Mouse (Mus musculus): ENCODE measurements around the gene Slc16a7. TPM values are rescaled to one million over a fixed set of nuclear protein-coding genes. Genes with fewer than 3 reads are reported as not detected.

The Slc16a7 gene
- not detected in 2 replicates for total RNA-seq (2012; rRNA removed)
- polyA plus RNA-seq (2012; ENCODE audit: insufficient read depth in 1 of 2, insufficient read length in 2 of 2, low read depth in 1 of 2, low replicate concordance in 2 of 2, missing spikeins in 1 of 2) = not detected

DNA sequence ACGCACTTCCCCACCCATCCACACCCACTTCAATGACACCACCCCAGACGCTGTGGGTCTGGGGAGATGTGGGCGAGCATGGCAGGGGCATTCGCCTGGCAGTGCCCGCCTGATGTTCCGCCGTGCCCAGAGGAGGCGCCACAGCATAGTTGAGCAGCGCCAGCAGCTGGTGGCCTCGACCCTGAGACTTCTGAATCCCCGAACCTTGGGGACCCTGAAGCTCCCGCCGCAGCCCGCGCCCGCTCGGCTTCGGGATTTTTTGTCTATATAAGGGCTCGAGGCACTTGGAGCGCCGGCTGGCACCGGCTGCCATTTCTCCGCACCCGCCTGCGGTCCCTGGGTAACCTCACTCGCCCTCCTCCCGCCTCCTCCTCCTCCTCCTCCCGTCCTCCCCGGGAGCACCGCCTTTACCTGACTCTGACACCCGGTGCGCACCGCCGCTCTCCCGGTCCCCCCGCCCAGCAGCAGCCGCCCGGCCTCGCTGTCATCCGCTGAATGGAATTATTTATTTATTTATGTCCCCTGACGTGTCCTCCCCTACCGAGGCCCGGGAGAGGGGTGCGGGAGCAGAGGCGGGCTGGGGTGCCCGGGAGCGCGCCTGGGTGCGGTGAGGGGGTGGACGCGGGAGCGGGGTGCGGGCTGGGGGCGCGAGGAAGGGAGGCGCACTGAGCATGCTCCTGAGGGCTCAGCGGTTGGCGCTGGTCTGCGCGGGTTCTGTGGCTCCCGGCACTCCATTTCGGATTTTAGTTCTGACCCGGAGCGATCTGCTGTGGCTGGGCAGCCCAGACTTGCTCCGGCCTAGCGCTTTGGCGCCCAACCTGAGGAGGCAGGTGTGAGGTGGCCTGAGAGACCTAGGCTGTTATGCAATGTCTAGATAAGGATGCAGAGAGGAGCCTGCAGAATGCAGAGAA is at the start of gene Slc16a7:
Slc16a7 (minus strand) TSS at position 590 of the 911 bp plus-strand sequence.
- Histone ChIP-seq H3K79me2 (ENCODE audit: control insufficient read depth, insufficient read depth, low read length, poor library complexity) (no peaks in the 10 kb centered on the region), H3K9me3 (replicated peaks; ENCODE audit: insufficient read depth, low read length) (no peaks in the 10 kb centered on the region), H3K27me3 (ENCODE audit: control insufficient read depth in 1 of 2, insufficient read depth in 2 of 2, low read length in 2 of 2) (no peaks in the 10 kb centered on the region), H3K36me3 (ENCODE audit: control insufficient read depth in 1 of 2, insufficient read depth in 2 of 2, low read length in 2 of 2) (no peaks in the 10 kb centered on the region), H3K9ac (ENCODE audit: control insufficient read depth, low read depth, low read length, poor library complexity, severe bottlenecking) (no peak within 1 kb of the TSS), H3K27ac (ENCODE audit: control insufficient read depth, low read depth, low read length) (no peak within 1 kb of the TSS), H3K4me3 (ENCODE audit: control insufficient read depth in 1 of 2, insufficient read depth in 1 of 2, low read depth in 2 of 2, low read length in 2 of 2) (no peak within 1 kb of the TSS), H3K4me1 (ENCODE audit: control insufficient read depth in 1 of 2, insufficient read depth in 2 of 2, low read length in 2 of 2) (no peaks in the 10 kb centered on the region)
- DNase-seq (ENCODE audit: low read depth, low spot score) = no peak
- TF ChIP-seq CTCF (IDR thresholded peaks at IDR 0.05 in 2 of 3, conservative IDR thresholded peaks at IDR 0.05 in 1 of 3; ENCODE audit: control insufficient read depth in 1 of 3, insufficient read depth in 1 of 3, low read depth in 2 of 3, low read length in 3 of 3, poor library complexity in 1 of 3, severe bottlenecking in 1 of 3) (no peak), ZC3H11A (IDR thresholded peaks at IDR 0.05; ENCODE audit: low read depth, low read length) (no peak), BHLHE40 (IDR thresholded peaks at IDR 0.05; ENCODE audit: borderline replicate concordance, low read depth, low read length) (no peak), E2F4 (IDR thresholded peaks at IDR 0.05; ENCODE audit: borderline replicate concordance, low read depth, low read length) (no peak), POLR2AphosphoS2 (IDR thresholded peaks at IDR 0.05; ENCODE audit: low read length) (no peak), NELFE (IDR thresholded peaks at IDR 0.05; ENCODE audit: low read depth, low read length) (no peak)

- Histone ChIP-seq H3K9ac (ENCODE audit: control insufficient read depth, low read depth, low read length, poor library complexity, severe bottlenecking) (no peak overlapping the region), H3K4me1 (ENCODE audit: control insufficient read depth in 1 of 2, insufficient read depth in 2 of 2, low read length in 2 of 2) (no peaks in the 10 kb centered on the region), H3K4me3 (ENCODE audit: control insufficient read depth in 1 of 2, insufficient read depth in 1 of 2, low read depth in 2 of 2, low read length in 2 of 2) (no peak overlapping the region), H3K27ac (ENCODE audit: control insufficient read depth, low read depth, low read length) (no peak overlapping the region), H3K27me3 (ENCODE audit: control insufficient read depth in 1 of 2, insufficient read depth in 2 of 2, low read length in 2 of 2) (no peaks in the 10 kb centered on the region), H3K36me3 (ENCODE audit: control insufficient read depth in 1 of 2, insufficient read depth in 2 of 2, low read length in 2 of 2) (no peaks in the 10 kb centered on the region), H3K9me3 (replicated peaks; ENCODE audit: insufficient read depth, low read length) (no peaks in the 10 kb centered on the region), H3K79me2 (ENCODE audit: control insufficient read depth, insufficient read depth, low read length, poor library complexity) (no peaks in the 10 kb centered on the region)
- TF ChIP-seq CTCF (IDR thresholded peaks at IDR 0.05 in 2 of 3, conservative IDR thresholded peaks at IDR 0.05 in 1 of 3; ENCODE audit: control insufficient read depth in 1 of 3, insufficient read depth in 1 of 3, low read depth in 2 of 3, low read length in 3 of 3, poor library complexity in 1 of 3, severe bottlenecking in 1 of 3) (0 out of 6 replicates have a peak, but pooled peaks of 1 of the 3 experiments have one; percentile 12), NELFE (IDR thresholded peaks at IDR 0.05; ENCODE audit: low read depth, low read length) (no peak), UBTF (IDR thresholded peaks at IDR 0.05; ENCODE audit: borderline replicate concordance, insufficient read depth, low read depth, low read length) (no peak)
- no peak for DNase-seq (ENCODE audit: low read depth, low spot score)
Observed at GRCm38 (mm10) chr10:125418795-125419194, 29.5 kb upstream of the Slc16a7 start.

- no peak for DNase-seq (ENCODE audit: low read depth, low spot score)
- Histone ChIP-seq H3K9me3 (replicated peaks; ENCODE audit: insufficient read depth, low read length) (no peaks in the 10 kb centered on the region), H3K36me3 (ENCODE audit: control insufficient read depth in 1 of 2, insufficient read depth in 2 of 2, low read length in 2 of 2) (no peaks in the 10 kb centered on the region), H3K27me3 (ENCODE audit: control insufficient read depth in 1 of 2, insufficient read depth in 2 of 2, low read length in 2 of 2) (no peaks in the 10 kb centered on the region), H3K4me3 (ENCODE audit: control insufficient read depth in 1 of 2, insufficient read depth in 1 of 2, low read depth in 2 of 2, low read length in 2 of 2) (no peak overlapping the region), H3K27ac (ENCODE audit: control insufficient read depth, low read depth, low read length) (no peak overlapping the region), H3K79me2 (ENCODE audit: control insufficient read depth, insufficient read depth, low read length, poor library complexity) (no peaks in the 10 kb centered on the region), H3K4me1 (ENCODE audit: control insufficient read depth in 1 of 2, insufficient read depth in 2 of 2, low read length in 2 of 2) (no peaks in the 10 kb centered on the region), H3K9ac (ENCODE audit: control insufficient read depth, low read depth, low read length, poor library complexity, severe bottlenecking) (no peak overlapping the region)
- no peak for TF ChIP-seq ZKSCAN1 (IDR thresholded peaks at IDR 0.05; ENCODE audit: low read depth, low read length)
- TF ChIP-seq MAX (IDR thresholded peaks at IDR 0.05; ENCODE audit: low read length) = no peak
- no peak for TF ChIP-seq ZC3H11A (IDR thresholded peaks at IDR 0.05; ENCODE audit: low read depth, low read length)
- no peak for TF ChIP-seq MYB (IDR thresholded peaks at IDR 0.05; ENCODE audit: low read depth, low read length)
- TF ChIP-seq TAL1 (IDR thresholded peaks at IDR 0.05; ENCODE audit: low read length) = no peak
- no peak for TF ChIP-seq TCF12 (IDR thresholded peaks at IDR 0.05; ENCODE audit: low read depth, low read length)
- TF ChIP-seq KAT2A (conservative IDR thresholded peaks at IDR 0.05; ENCODE audit: low read depth, low read length) = no peak
- TF ChIP-seq USF1 (IDR thresholded peaks at IDR 0.05; ENCODE audit: low read depth, low read length) = no peak
- TF ChIP-seq POLR2AphosphoS5 (IDR thresholded peaks at IDR 0.05; ENCODE audit: borderline replicate concordance, low read depth, low read length) = no peak
- no peak for TF ChIP-seq EP300 (IDR thresholded peaks at IDR 0.05; ENCODE audit: low read depth in 1 of 2, low read length in 2 of 2)
- TF ChIP-seq CHD2 (IDR thresholded peaks at IDR 0.05; ENCODE audit: low read length) = no peak
- no peak for TF ChIP-seq MEF2A (IDR thresholded peaks at IDR 0.05; ENCODE audit: extremely low read depth, insufficient replicate concordance, low read depth, low read length, poor library complexity, severe bottlenecking)
- TF ChIP-seq SMC3 (IDR thresholded peaks at IDR 0.05; ENCODE audit: low read depth, low read length) = no peak
- TF ChIP-seq RCOR1 (IDR thresholded peaks at IDR 0.05; ENCODE audit: low read depth, low read length) = no peak
- TF ChIP-seq ZNF384 (IDR thresholded peaks at IDR 0.05; ENCODE audit: low read depth, low read length) = no peak
- no peak for TF ChIP-seq MAFK (IDR thresholded peaks at IDR 0.05; ENCODE audit: borderline replicate concordance, low read depth, low read length)
- no peak for TF ChIP-seq NRF1 (IDR thresholded peaks at IDR 0.05; ENCODE audit: insufficient read depth, low read depth, low read length, poor library complexity, severe bottlenecking)
Observed at GRCm38 (mm10) chr10:125399796-125400195, 10.5 kb upstream of the Slc16a7 start.

Data from MEL (cell line).